Mouse (Mus musculus): Measurements from ENCODE around the gene Gm20388. TPM values are rescaled to one million over a fixed set of nuclear protein-coding genes. Genes with fewer than 3 reads are reported as not detected.

The Gm20388 gene
- total and polyA plus RNA-seq, 3 experiments, result 0.02 to 0.05 TPM; not detected in 1

- peaks cover 98% of the 10 kb centered on the region for H3K36me3 ChIP-seq (replicated peaks)
- no peak for DNase-seq (ENCODE audit: low spot score)
- no peak for TF ChIP-seq POLR2AphosphoS5 (IDR thresholded peaks at IDR 0.05; ENCODE audit: insufficient replicate concordance, low read depth, low read length)
- no peak for TF ChIP-seq GATA1 (IDR thresholded peaks at IDR 0.05; ENCODE audit: borderline replicate concordance, low read length)
Measured at GRCm38 (mm10) chr8:121998631-121999030, 2088.0 kb downstream of the Gm20388 start.

GRCm38 (mm10) chr8:121999211-121999610 lies 2088.6 kb downstream of the Gm20388 start:
- peaks cover 100% of the 10 kb centered on the region for H3K36me3 ChIP-seq (replicated peaks)
- ATAC-seq (ENCODE audit: extremely low read depth, insufficient number of reproducible peaks, low FRiP score, poor library complexity, severe bottlenecking) (no peak), DNase-seq (ENCODE audit: low spot score) (no peak)
- no peaks in the 10 kb centered on the region for H3K27me3 ChIP-seq (ENCODE audit: insufficient read depth, low read length)
- no peak for TF ChIP-seq GATA2 (IDR thresholded peaks at IDR 0.05; ENCODE audit: borderline replicate concordance, low read depth, low read length)
- no peaks in the 10 kb centered on the region for H3K4me1 ChIP-seq (ENCODE audit: insufficient read depth, low read depth, low read length)
- H3K9me3 ChIP-seq (replicated peaks), result no peaks in the 10 kb centered on the region
- H3K4me3 ChIP-seq (ENCODE audit: low read depth, low read length), result no peak overlapping the region

More at GRCm38 (mm10) chr8:121998631-121999030, 2088.0 kb downstream of the Gm20388 start:
- no peak for ATAC-seq (ENCODE audit: extremely low read depth, insufficient number of reproducible peaks, low FRiP score, poor library complexity, severe bottlenecking)
- no peaks in the 10 kb centered on the region for H3K4me1 ChIP-seq (ENCODE audit: insufficient read depth, low read depth, low read length)
- no peaks in the 10 kb centered on the region for H3K9me3 ChIP-seq (replicated peaks)
- H3K27me3 ChIP-seq (ENCODE audit: insufficient read depth, low read length), result no peaks in the 10 kb centered on the region
- no peak overlapping the region for H3K4me3 ChIP-seq (ENCODE audit: low read depth, low read length)

- Histone ChIP-seq H3K4me3 (ENCODE audit: low read depth, low read length) (no peak overlapping the region), H3K9me3 (replicated peaks) (no peaks in the 10 kb centered on the region)
Measured at GRCm38 (mm10) chr8:122001339-122002115, 2090.9 kb downstream of the Gm20388 start.

GRCm38 (mm10) chr8:122003646-122004045 lies 2093.0 kb downstream of the Gm20388 start:
- no peaks in the 10 kb centered on the region for H3K9me3 ChIP-seq (replicated peaks)
- TF ChIP-seq GATA1 (IDR thresholded peaks at IDR 0.05; ENCODE audit: borderline replicate concordance, low read length) (no peak), CTCF (IDR thresholded peaks at IDR 0.05; ENCODE audit: low read depth, low read length) (no peak), POLR2AphosphoS5 (IDR thresholded peaks at IDR 0.05; ENCODE audit: insufficient replicate concordance, low read depth, low read length) (no peak)
- H3K4me3 ChIP-seq (ENCODE audit: low read depth, low read length), result no peak overlapping the region
- H3K27me3 ChIP-seq (ENCODE audit: insufficient read depth, low read length), result no peaks in the 10 kb centered on the region
- no peak for ATAC-seq (ENCODE audit: extremely low read depth, insufficient number of reproducible peaks, low FRiP score, poor library complexity, severe bottlenecking)
- peaks cover 95% of the 10 kb centered on the region for H3K36me3 ChIP-seq (replicated peaks)
- DNase-seq (ENCODE audit: low spot score), result no peak
- H3K4me1 ChIP-seq (ENCODE audit: insufficient read depth, low read depth, low read length), result 0 out of 2 replicates have a peak, but pooled peaks cover 3% of the 10 kb centered on the region

More at GRCm38 (mm10) chr8:122001339-122002115, 2090.9 kb downstream of the Gm20388 start:
- TF ChIP-seq TAL1 (conservative IDR thresholded peaks at IDR 0.05; ENCODE audit: low read depth, low read length) (no peak), POLR2AphosphoS5 (IDR thresholded peaks at IDR 0.05; ENCODE audit: insufficient replicate concordance, low read depth, low read length) (no peak), CTCF (IDR thresholded peaks at IDR 0.05; ENCODE audit: low read depth, low read length) (no peak), GATA1 (IDR thresholded peaks at IDR 0.05; ENCODE audit: borderline replicate concordance, low read length) (no peak), GATA2 (IDR thresholded peaks at IDR 0.05; ENCODE audit: borderline replicate concordance, low read depth, low read length) (no peak)
- 0 out of 2 replicates have a peak, but pooled peaks cover 3% of the 10 kb centered on the region for H3K4me1 ChIP-seq (ENCODE audit: insufficient read depth, low read depth, low read length)
- H3K36me3 ChIP-seq (replicated peaks), result peaks cover 96% of the 10 kb centered on the region
- no peak for ATAC-seq (ENCODE audit: extremely low read depth, insufficient number of reproducible peaks, low FRiP score, poor library complexity, severe bottlenecking)
- no peaks in the 10 kb centered on the region for H3K27me3 ChIP-seq (ENCODE audit: insufficient read depth, low read length)
- no peak for DNase-seq (ENCODE audit: low spot score)

- Histone ChIP-seq H3K36me3 (replicated peaks) (peaks cover 95% of the 10 kb centered on the region), H3K4me1 (ENCODE audit: insufficient read depth, low read depth, low read length) (0 out of 2 replicates have a peak, but pooled peaks cover 3% of the 10 kb centered on the region), H3K27me3 (ENCODE audit: insufficient read depth, low read length) (no peaks in the 10 kb centered on the region), H3K4me3 (ENCODE audit: low read depth, low read length) (no peak overlapping the region), H3K9me3 (replicated peaks) (no peaks in the 10 kb centered on the region)
- no peak for DNase-seq (ENCODE audit: low spot score)
- no peak for ATAC-seq (ENCODE audit: extremely low read depth, insufficient number of reproducible peaks, low FRiP score, poor library complexity, severe bottlenecking)
- TF ChIP-seq GATA1 (IDR thresholded peaks at IDR 0.05; ENCODE audit: borderline replicate concordance, low read length) (no peak), CTCF (IDR thresholded peaks at IDR 0.05; ENCODE audit: low read depth, low read length) (no peak), TAL1 (conservative IDR thresholded peaks at IDR 0.05; ENCODE audit: low read depth, low read length) (no peak), GATA2 (IDR thresholded peaks at IDR 0.05; ENCODE audit: borderline replicate concordance, low read depth, low read length) (no peak), POLR2AphosphoS5 (IDR thresholded peaks at IDR 0.05; ENCODE audit: insufficient replicate concordance, low read depth, low read length) (no peak)
Measured at GRCm38 (mm10) chr8:122004131-122004530, 2093.5 kb downstream of the Gm20388 start.

GRCm38 (mm10) chr8:122005422-122006204 lies 2095.0 kb downstream of the Gm20388 start:
- H3K4me3 ChIP-seq (ENCODE audit: low read depth, low read length), result no peak overlapping the region
- no peaks in the 10 kb centered on the region for H3K9me3 ChIP-seq (replicated peaks)
- TF ChIP-seq POLR2AphosphoS5 (IDR thresholded peaks at IDR 0.05; ENCODE audit: insufficient replicate concordance, low read depth, low read length), result no peak
- TF ChIP-seq GATA1 (IDR thresholded peaks at IDR 0.05; ENCODE audit: borderline replicate concordance, low read length), result no peak
- TF ChIP-seq CTCF (IDR thresholded peaks at IDR 0.05; ENCODE audit: low read depth, low read length), result no peak
- TF ChIP-seq GATA2 (IDR thresholded peaks at IDR 0.05; ENCODE audit: borderline replicate concordance, low read depth, low read length), result no peak
- TF ChIP-seq TAL1 (conservative IDR thresholded peaks at IDR 0.05; ENCODE audit: low read depth, low read length), result no peak
- no peak for DNase-seq (ENCODE audit: low spot score)
- H3K4me1 ChIP-seq (ENCODE audit: insufficient read depth, low read depth, low read length), result peaks cover 6% of the 10 kb centered on the region; the same call in 1 of the 2 replicates
- ATAC-seq (ENCODE audit: extremely low read depth, insufficient number of reproducible peaks, low FRiP score, poor library complexity, severe bottlenecking), result no peak
- H3K36me3 ChIP-seq (replicated peaks), result peaks cover 93% of the 10 kb centered on the region
- no peaks in the 10 kb centered on the region for H3K27me3 ChIP-seq (ENCODE audit: insufficient read depth, low read length)

Measured in G1E (cell line).